Mouse (Mus musculus) liver, adult 2 months (tissue): Measurements from ENCODE around the gene Gm266. TPM values are rescaled to one million over a fixed set of nuclear protein-coding genes. Genes with fewer than 3 reads are reported as not detected.
A peak's percentile ranks its signal among the peaks of the same experiment; 100 is the strongest.

Experiments used
- DNase-seq: peaks from one replicate; pipeline ENCODE4 v3.0.0-alpha.2; 2011; ENCODE audit warnings: low read depth, low spot score; ENCODE audit errors: extremely low read depth
- H3K27ac ChIP-seq: fragments of 200-500 bp; replicated peaks from 2 replicates; pipeline ENCODE4 v1.5.1; 2012; ENCODE audit warnings: low read depth, mild to moderate bottlenecking, control low read depth, inconsistent platforms, low read length; ENCODE audit not compliant: insufficient read depth
- H3K27me3 ChIP-seq: fragments of 200-500 bp; 2 replicates; pipeline ENCODE4 v1.6.1; 2012; ENCODE audit warnings: mild to moderate bottlenecking, moderate library complexity, low read length, inconsistent platforms; ENCODE audit not compliant: control insufficient read depth, insufficient read depth
- H3K36me3 ChIP-seq: fragments of 200-500 bp; 2 replicates; pipeline ENCODE4 v1.6.1; 2012; ENCODE audit warnings: low read length, inconsistent platforms; ENCODE audit not compliant: control insufficient read depth, insufficient read depth
- H3K4me1 ChIP-seq: fragments of 200-500 bp; 2 replicates; pipeline ENCODE4 v1.6.1; 2011; ENCODE audit warnings: low read length; ENCODE audit not compliant: control insufficient read depth, insufficient read depth
- H3K4me3 ChIP-seq: fragments of 200-500 bp; 2 replicates; pipeline ENCODE4 v1.5.1; 2011; ENCODE audit warnings: low read depth, mild to moderate bottlenecking, control low read depth, low read length, moderate library complexity; ENCODE audit not compliant: insufficient read depth
- H3K79me2 ChIP-seq: fragments of 200-500 bp; 2 replicates; pipeline ENCODE4 v1.6.1; 2012; ENCODE audit warnings: inconsistent platforms, mild to moderate bottlenecking, low read length, moderate library complexity; ENCODE audit not compliant: control insufficient read depth, insufficient read depth
- H3K9ac ChIP-seq: fragments of 200-500 bp; 2 replicates; pipeline ENCODE4 v1.6.1; 2012; ENCODE audit warnings: low read depth, mild to moderate bottlenecking, control low read depth, inconsistent platforms, low read length
- CTCF ChIP-seq: fragments of 200-500 bp; IDR thresholded peaks from 2 replicates; pipeline ENCODE4 v1.5.1; 2011; ENCODE audit warnings: low read depth, low read length, control low read depth
- POLR2A ChIP-seq: fragments of 200-500 bp; IDR thresholded peaks from 2 replicates; pipeline ENCODE4 v1.6.1; 2011; ENCODE audit warnings: low read length, control low read depth; ENCODE audit not compliant: insufficient read depth; ENCODE audit errors: extremely low read depth
- WGBS: fragments of 180-500 bp; shearing (Covaris S2); methylation state at CpG from one replicate; pipeline ENCODE4 v1.1.7; 2018; 5-methylcytosine and 5-hydroxymethylcytosine counted together
- polyA plus RNA-seq: library from polyadenylated mRNA; depleted of rRNA; stranded (reverse); fragments of >200 nt; gene quantifications from 2 replicates; pipeline ENCODE4 v1.2.3, GENCODE M21; 2012
- total RNA-seq: library from RNA; depleted of rRNA; stranded (reverse); fragments of >200 nt; gene quantifications from 2 replicates; pipeline ENCODE4 v1.2.3, GENCODE M21; 2014

Gm266 gene
- total and polyA plus RNA-seq, 2 experiments: not detected

GRCm38 (mm10) chr12:111471119-111471518, 14.5 kb downstream of the Gm266 start:
- 51% methylated on average over 1 of the region's 1 CpGs for WGBS
- H3K9ac ChIP-seq: no peak overlapping the region
- H3K27ac ChIP-seq: no peak overlapping the region
- no peaks in the 10 kb centered on the region for H3K36me3 ChIP-seq
- H3K27me3 ChIP-seq: no peaks in the 10 kb centered on the region
- no peak for DNase-seq
- TF ChIP-seq CTCF (no peak), POLR2A (no peak)
- no peak overlapping the region for H3K4me3 ChIP-seq
- H3K79me2 ChIP-seq: no peaks in the 10 kb centered on the region
- H3K4me1 ChIP-seq: no peaks in the 10 kb centered on the region

GRCm38 (mm10) chr12:111469507-111469906, 16.1 kb downstream of the Gm266 start:
- WGBS: 9% methylated on average over 8 of the region's 8 CpGs

GRCm38 (mm10) chr12:111468206-111468605, 17.4 kb downstream of the Gm266 start:
- Histone ChIP-seq H3K4me1 (no peaks in the 10 kb centered on the region), H3K4me3 (no peak overlapping the region), H3K79me2 (no peaks in the 10 kb centered on the region), H3K27ac (no peak overlapping the region), H3K36me3 (no peaks in the 10 kb centered on the region), H3K9ac (no peak overlapping the region), H3K27me3 (no peaks in the 10 kb centered on the region)
- WGBS: 93% methylated on average over 7 of the region's 7 CpGs
- TF ChIP-seq CTCF (no peak), POLR2A (no peak)
- DNase-seq: no peak

More at GRCm38 (mm10) chr12:111469507-111469906, 16.1 kb downstream of the Gm266 start:
- TF ChIP-seq POLR2A: no peak
- peak; percentile 88 for TF ChIP-seq CTCF
- H3K79me2 ChIP-seq: no peaks in the 10 kb centered on the region
- H3K4me3 ChIP-seq: no peak overlapping the region
- no peak overlapping the region for H3K27ac ChIP-seq
- DNase-seq: peak; percentile 46
- no peaks in the 10 kb centered on the region for H3K27me3 ChIP-seq
- no peak overlapping the region for H3K9ac ChIP-seq
- H3K36me3 ChIP-seq: no peaks in the 10 kb centered on the region
- H3K4me1 ChIP-seq: no peaks in the 10 kb centered on the region

- Histone ChIP-seq H3K79me2 (no peaks in the 10 kb centered on the region), H3K27ac (no peak overlapping the region), H3K36me3 (no peaks in the 10 kb centered on the region), H3K4me3 (no peak overlapping the region), H3K9ac (no peak overlapping the region), H3K4me1 (0 out of 2 replicates have a peak, but pooled peaks cover 1% of the 10 kb centered on the region), H3K27me3 (no peaks in the 10 kb centered on the region)
- no peak for TF ChIP-seq CTCF
- no peak for TF ChIP-seq POLR2A
- WGBS: 96% methylated on average over 3 of the region's 3 CpGs
- DNase-seq: no peak
Measured at GRCm38 (mm10) chr12:111466369-111466768, 19.3 kb downstream of the Gm266 start.

GRCm38 (mm10) chr12:111463570-111463969, 22.1 kb downstream of the Gm266 start:
- Histone ChIP-seq H3K27ac (no peak overlapping the region), H3K4me1 (0 out of 2 replicates have a peak, but pooled peaks cover 1% of the 10 kb centered on the region), H3K27me3 (no peaks in the 10 kb centered on the region), H3K36me3 (no peaks in the 10 kb centered on the region), H3K79me2 (no peaks in the 10 kb centered on the region), H3K9ac (no peak overlapping the region), H3K4me3 (no peak overlapping the region)
- WGBS: 33% methylated on average over 7 of the region's 7 CpGs
- DNase-seq: no peak
- TF ChIP-seq CTCF (no peak), POLR2A (no peak)

- Histone ChIP-seq H3K9ac (no peak overlapping the region), H3K4me1 (0 out of 2 replicates have a peak, but pooled peaks cover 1% of the 10 kb centered on the region), H3K27me3 (no peaks in the 10 kb centered on the region), H3K27ac (no peak overlapping the region), H3K79me2 (no peaks in the 10 kb centered on the region), H3K4me3 (no peak overlapping the region), H3K36me3 (peaks cover 4% of the 10 kb centered on the region; the same call in 1 of the 2 replicates)
- 92% methylated on average over 1 of the region's 1 CpGs for WGBS
- no peak for TF ChIP-seq CTCF
- no peak for TF ChIP-seq POLR2A
- no peak for DNase-seq
Measured at GRCm38 (mm10) chr12:111457742-111458141, 27.9 kb downstream of the Gm266 start.
